Mouse (Mus musculus) intestine, embryonic 16.5 days (tissue): ENCODE results near the gene Jak2. TPM values are rescaled to one million over a fixed set of nuclear protein-coding genes. Genes with fewer than 3 reads are reported as not detected.

ENCODE experiments used
- ATAC-seq: fragments of 200-750 bp; cut with Nextera tagmentation; 2 replicates; pipeline ENCODE4 v1.8.0; 2017; ENCODE audit warnings: moderate TSS enrichment, moderate library complexity
- H3K27ac ChIP-seq: fragments of 300-500 bp; sonication (generic); 2 replicates; pipeline ENCODE4 v1.5.1; 2014; ENCODE audit warnings: mild to moderate bottlenecking, low read length
- H3K27me3 ChIP-seq: fragments of 300-500 bp; sonication (generic); replicated peaks from 2 replicates; pipeline ENCODE4 v1.6.1; 2014; ENCODE audit warnings: low read length, control low read depth, mixed read lengths; ENCODE audit not compliant: control insufficient read depth, insufficient read depth
- H3K36me3 ChIP-seq: fragments of 300-500 bp; sonication (generic); 2 replicates; pipeline ENCODE4 v1.6.1; 2014; ENCODE audit warnings: low read length, control low read depth; ENCODE audit not compliant: control insufficient read depth, insufficient read depth
- H3K4me1 ChIP-seq: fragments of 300-500 bp; sonication (generic); 2 replicates; pipeline ENCODE4 v1.6.1; 2014; ENCODE audit warnings: low read length, control low read depth, mixed read lengths; ENCODE audit not compliant: control insufficient read depth, insufficient read depth
- H3K4me2 ChIP-seq: fragments of 300-500 bp; sonication (generic); 2 replicates; pipeline ENCODE4 v1.6.1; 2014; ENCODE audit warnings: low read depth, low read length, control low read depth
- H3K4me3 ChIP-seq: fragments of 300-500 bp; sonication (generic); 2 replicates; pipeline ENCODE4 v1.5.1; 2014; ENCODE audit warnings: mild to moderate bottlenecking, low read length
- H3K9ac ChIP-seq: fragments of 300-500 bp; sonication (generic); 2 replicates; pipeline ENCODE4 v1.6.1; 2014; ENCODE audit warnings: low read depth, low read length
- H3K9me3 ChIP-seq: fragments of 300-500 bp; sonication (generic); 2 replicates; pipeline ENCODE4 v1.6.1; 2016; ENCODE audit warnings: low read length, control low read depth; ENCODE audit not compliant: control insufficient read depth
- WGBS: fragments of 180-500 bp; shearing (Covaris S2); extraction: QIAGEN DNeasy Blood & Tissue Kit; methylation state at CpG from one replicate; pipeline ENCODE4 v1.1.7; 2014; 5-methylcytosine and 5-hydroxymethylcytosine counted together
- polyA plus RNA-seq: library from polyadenylated mRNA; unstranded; fragments of >200 nt; fragmentation: Nextera tagmentation; extraction: Ambion mirVana; gene quantifications from 2 replicates; pipeline ENCODE4 v1.2.1, GENCODE M21; 2015

The Jak2 gene
- polyA plus RNA-seq, 1 experiment from 2014 or later, result 3.0 TPM

- 55% methylated on average over 1 of the region's 1 CpGs for WGBS
- Histone ChIP-seq H3K9me3 (no peaks in the 10 kb centered on the region), H3K36me3 (no peaks in the 10 kb centered on the region), H3K27me3 (no peaks in the 10 kb centered on the region), H3K27ac (no peak overlapping the region), H3K4me2 (no peak overlapping the region), H3K9ac (no peak overlapping the region), H3K4me1 (no peaks in the 10 kb centered on the region), H3K4me3 (no peak overlapping the region)
- no peak for ATAC-seq
These were observed 24.6 kb upstream of the Jak2 start for GRCm38 (mm10) chr19:29226996-29227395.

GRCm38 (mm10) chr19:29227941-29228590 lies 23.6 kb upstream of the Jak2 start:
- H3K27me3 ChIP-seq, result no peaks in the 10 kb centered on the region
- no peak overlapping the region for H3K27ac ChIP-seq
- no peaks in the 10 kb centered on the region for H3K9me3 ChIP-seq
- no peak overlapping the region for H3K9ac ChIP-seq
- ATAC-seq, result no peak
- no peaks in the 10 kb centered on the region for H3K36me3 ChIP-seq
- H3K4me2 ChIP-seq, result no peak overlapping the region
- H3K4me1 ChIP-seq, result no peaks in the 10 kb centered on the region
- WGBS, result 64% methylated on average over 9 of the region's 9 CpGs
- no peak overlapping the region for H3K4me3 ChIP-seq

- Histone ChIP-seq H3K4me3 (no peak overlapping the region), H3K9ac (no peak overlapping the region), H3K36me3 (no peaks in the 10 kb centered on the region), H3K4me2 (no peak overlapping the region), H3K27me3 (no peaks in the 10 kb centered on the region), H3K4me1 (no peaks in the 10 kb centered on the region), H3K27ac (no peak overlapping the region), H3K9me3 (no peaks in the 10 kb centered on the region)
- WGBS, result 65% methylated on average over 2 of the region's 2 CpGs
- no peak for ATAC-seq
These were observed 22.6 kb upstream of the Jak2 start for GRCm38 (mm10) chr19:29228989-29229388.

- WGBS, result 69% methylated on average over 6 of the region's 6 CpGs
- no peak overlapping the region for H3K27ac ChIP-seq
- no peak for ATAC-seq
These were observed 18.9 kb upstream of the Jak2 start for GRCm38 (mm10) chr19:29232738-29233137.

GRCm38 (mm10) chr19:29236658-29237385 lies 14.8 kb upstream of the Jak2 start:
- no peaks in the 10 kb centered on the region for H3K9me3 ChIP-seq
- WGBS, result 60% methylated on average over 9 of the region's 9 CpGs
- H3K4me3 ChIP-seq, result no peak overlapping the region
- H3K27me3 ChIP-seq, result no peaks in the 10 kb centered on the region
- peaks cover 20% of the 10 kb centered on the region for H3K4me1 ChIP-seq
- H3K27ac ChIP-seq, result no peak overlapping the region
- H3K4me2 ChIP-seq, result no peak overlapping the region
- H3K9ac ChIP-seq, result no peak overlapping the region
- H3K36me3 ChIP-seq, result no peaks in the 10 kb centered on the region
- ATAC-seq, result 0 out of 2 replicates have a peak, but pooled peaks have one; percentile 12

More at GRCm38 (mm10) chr19:29232738-29233137, 18.9 kb upstream of the Jak2 start:
- H3K4me2 ChIP-seq, result no peak overlapping the region
- H3K36me3 ChIP-seq, result no peaks in the 10 kb centered on the region
- H3K9me3 ChIP-seq, result no peaks in the 10 kb centered on the region
- H3K4me1 ChIP-seq, result peaks cover 3% of the 10 kb centered on the region; the same call in 1 of the 2 replicates
- no peak overlapping the region for H3K9ac ChIP-seq
- H3K27me3 ChIP-seq, result no peaks in the 10 kb centered on the region
- H3K4me3 ChIP-seq, result no peak overlapping the region

- no peak overlapping the region for H3K4me2 ChIP-seq
- H3K27ac ChIP-seq, result no peak overlapping the region
- no peak for ATAC-seq
These were observed 13.5 kb upstream of the Jak2 start for GRCm38 (mm10) chr19:29238171-29238570.

GRCm38 (mm10) chr19:29239513-29240235 lies 12.0 kb upstream of the Jak2 start:
- Histone ChIP-seq H3K27me3 (no peaks in the 10 kb centered on the region), H3K4me1 (peaks cover 22% of the 10 kb centered on the region), H3K36me3 (no peaks in the 10 kb centered on the region), H3K9ac (no peak overlapping the region), H3K4me3 (no peak overlapping the region), H3K4me2 (no peak overlapping the region), H3K27ac (no peak overlapping the region), H3K9me3 (no peaks in the 10 kb centered on the region)
- ATAC-seq, result peak; percentile 32; the same call in 1 of the 2 replicates
- WGBS, result 58% methylated on average over 7 of the region's 7 CpGs

More at GRCm38 (mm10) chr19:29238171-29238570, 13.5 kb upstream of the Jak2 start:
- WGBS, result 25% methylated on average over 9 of the region's 9 CpGs
- no peaks in the 10 kb centered on the region for H3K27me3 ChIP-seq
- no peak overlapping the region for H3K9ac ChIP-seq
- H3K4me1 ChIP-seq, result peaks cover 22% of the 10 kb centered on the region
- H3K36me3 ChIP-seq, result no peaks in the 10 kb centered on the region
- no peak overlapping the region for H3K4me3 ChIP-seq
- no peaks in the 10 kb centered on the region for H3K9me3 ChIP-seq

- Histone ChIP-seq H3K4me2 (no peak overlapping the region), H3K27me3 (no peaks in the 10 kb centered on the region), H3K27ac (no peak overlapping the region), H3K4me1 (peaks cover 22% of the 10 kb centered on the region), H3K9me3 (no peaks in the 10 kb centered on the region), H3K4me3 (no peak overlapping the region), H3K9ac (no peak overlapping the region), H3K36me3 (no peaks in the 10 kb centered on the region)
- 37% methylated on average over 2 of the region's 2 CpGs for WGBS
- no peak for ATAC-seq
These were observed 11.0 kb upstream of the Jak2 start for GRCm38 (mm10) chr19:29240676-29241075.

- peak; percentile 84 for ATAC-seq
- Histone ChIP-seq H3K9me3 (no peaks in the 10 kb centered on the region), H3K4me2 (no peak overlapping the region; the same call in 1 of the 2 replicates), H3K4me3 (no peak overlapping the region), H3K9ac (no peak overlapping the region), H3K27ac (no peak overlapping the region), H3K27me3 (no peaks in the 10 kb centered on the region), H3K4me1 (peaks cover 22% of the 10 kb centered on the region), H3K36me3 (no peaks in the 10 kb centered on the region)
- WGBS, result 60% methylated on average over 10 of the region's 10 CpGs
These were observed 10.0 kb upstream of the Jak2 start for GRCm38 (mm10) chr19:29241581-29241980.
